Mouse (Mus musculus): ENCODE results near the gene Dcst2.
A peak's percentile ranks its signal among the peaks of the same experiment; 100 is the strongest.

Dcst2 gene

DNA sequence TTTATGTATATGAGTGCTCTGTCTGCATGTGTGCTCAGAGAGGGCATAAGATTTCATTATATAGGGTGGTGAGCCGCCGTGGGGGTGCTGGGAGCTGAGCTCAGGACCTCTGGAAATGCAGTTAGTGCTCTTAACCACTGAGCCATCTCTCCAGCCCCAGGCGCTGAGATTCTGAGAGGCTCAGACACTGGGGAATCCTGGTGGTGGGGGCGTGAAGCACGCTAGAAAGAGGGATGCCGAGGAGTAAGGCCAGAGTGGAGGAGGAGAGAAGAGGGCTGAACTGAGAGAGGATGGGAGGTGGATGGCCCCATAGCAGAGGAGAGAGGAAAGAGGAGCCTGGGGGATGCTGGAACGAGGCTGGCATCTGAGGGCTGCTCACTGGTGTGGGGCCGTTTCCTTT lies 2.9 kb downstream of the Dcst2 start:
- DNase-seq (ENCODE audit: low spot score) = no peak

GRCm38 (mm10) chr3:89365153-89365485 lies 3.3 kb downstream of the Dcst2 start, which contains the start of gene Dcst1:
Gene Dcst1, minus strand, starts transcription at chr3:89365253.
- no peak for DNase-seq (ENCODE audit: low spot score)

DNA sequence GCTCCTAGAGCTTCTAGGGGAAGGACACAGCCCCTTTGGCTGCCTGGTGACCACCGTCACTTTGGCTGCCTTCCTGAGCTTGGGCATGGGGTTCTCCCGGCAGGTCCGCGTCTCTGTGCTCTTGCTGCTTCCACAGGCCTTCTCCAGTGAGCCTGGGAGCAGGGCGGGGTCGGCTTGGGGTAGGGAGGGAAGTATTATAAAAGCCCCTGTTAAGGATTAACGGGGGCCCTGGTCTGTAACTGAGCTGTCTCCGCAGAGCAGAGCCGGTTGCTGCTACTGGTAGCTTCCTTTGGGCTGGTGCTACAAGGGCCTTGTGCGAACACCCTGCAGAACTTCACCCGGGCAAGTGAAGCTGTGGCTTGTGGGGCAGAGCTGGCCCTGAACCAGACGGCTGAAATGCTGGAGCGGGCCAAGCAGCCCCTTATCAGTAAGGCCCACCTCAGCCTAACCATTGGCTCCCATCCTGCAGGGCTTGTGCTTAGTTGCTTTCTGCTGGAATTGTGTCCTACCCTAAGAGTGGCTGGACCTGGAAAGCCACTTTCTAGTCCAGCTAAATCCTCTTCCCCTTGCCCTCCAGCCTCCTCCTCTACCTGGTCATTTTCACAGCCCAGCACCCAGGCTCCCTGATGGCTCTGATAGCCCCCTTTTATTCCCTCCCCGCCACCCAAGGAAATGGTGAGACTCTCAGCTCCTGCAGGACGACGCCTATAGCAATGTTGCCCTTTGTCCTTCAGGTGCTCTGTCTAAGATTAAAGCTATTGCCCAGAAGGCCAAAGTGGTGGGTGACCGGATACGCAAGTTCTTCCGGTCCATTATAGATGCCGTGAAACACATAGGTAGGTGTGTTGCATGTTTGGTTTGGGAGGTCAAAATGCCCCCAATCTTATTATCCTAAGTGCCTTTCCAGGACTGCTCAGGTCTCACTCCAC lies 4.0 kb downstream of the Dcst2 start:
- no peak for DNase-seq (ENCODE audit: low spot score)

GRCm38 (mm10) chr3:89367338-89367737 lies 5.6 kb downstream of the Dcst2 start:
- DNase-seq (ENCODE audit: low spot score) = no peak

DNA sequence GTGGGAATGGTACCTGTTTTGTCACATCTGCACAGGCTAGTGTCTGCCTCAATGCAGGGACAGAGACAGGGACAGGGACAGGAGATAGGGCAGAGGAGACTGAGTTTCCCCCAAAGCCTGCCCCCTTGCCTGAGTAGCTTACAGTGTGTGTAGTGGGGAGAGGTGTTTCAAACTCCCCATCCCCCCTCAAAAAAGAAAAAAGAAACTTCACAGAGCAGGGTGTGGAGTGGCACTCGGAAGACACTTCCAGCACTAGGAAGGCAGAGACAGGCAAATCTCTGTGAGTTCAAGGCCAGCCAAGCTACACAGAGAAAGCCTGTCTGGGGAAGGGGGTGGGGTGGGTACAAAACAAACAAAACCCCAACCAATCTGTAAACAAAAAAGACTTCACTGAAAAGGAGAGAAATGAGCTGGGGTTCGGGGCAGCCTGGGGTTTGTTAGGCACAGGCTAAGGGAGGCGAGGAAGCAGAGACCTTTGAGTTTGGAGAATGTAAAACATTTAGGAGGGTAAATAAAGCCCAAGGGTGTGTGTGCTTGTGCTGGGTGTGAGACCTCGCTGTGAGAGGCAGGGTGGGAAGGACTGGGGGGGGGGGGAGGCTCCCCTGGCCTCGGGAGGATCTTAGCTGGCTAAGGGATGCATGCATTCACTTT lies 11.9 kb downstream of the Dcst2 start:
- DNase-seq (ENCODE audit: low spot score) = no peak

- DNase-seq (ENCODE audit: low spot score) = no peak
Measured at GRCm38 (mm10) chr3:89377831-89378230, 16.1 kb downstream of the Dcst2 start.

- peak; percentile 89 for DNase-seq (ENCODE audit: low spot score)
Measured at GRCm38 (mm10) chr3:89378394-89379067, 16.8 kb downstream of the Dcst2 start.

DNA sequence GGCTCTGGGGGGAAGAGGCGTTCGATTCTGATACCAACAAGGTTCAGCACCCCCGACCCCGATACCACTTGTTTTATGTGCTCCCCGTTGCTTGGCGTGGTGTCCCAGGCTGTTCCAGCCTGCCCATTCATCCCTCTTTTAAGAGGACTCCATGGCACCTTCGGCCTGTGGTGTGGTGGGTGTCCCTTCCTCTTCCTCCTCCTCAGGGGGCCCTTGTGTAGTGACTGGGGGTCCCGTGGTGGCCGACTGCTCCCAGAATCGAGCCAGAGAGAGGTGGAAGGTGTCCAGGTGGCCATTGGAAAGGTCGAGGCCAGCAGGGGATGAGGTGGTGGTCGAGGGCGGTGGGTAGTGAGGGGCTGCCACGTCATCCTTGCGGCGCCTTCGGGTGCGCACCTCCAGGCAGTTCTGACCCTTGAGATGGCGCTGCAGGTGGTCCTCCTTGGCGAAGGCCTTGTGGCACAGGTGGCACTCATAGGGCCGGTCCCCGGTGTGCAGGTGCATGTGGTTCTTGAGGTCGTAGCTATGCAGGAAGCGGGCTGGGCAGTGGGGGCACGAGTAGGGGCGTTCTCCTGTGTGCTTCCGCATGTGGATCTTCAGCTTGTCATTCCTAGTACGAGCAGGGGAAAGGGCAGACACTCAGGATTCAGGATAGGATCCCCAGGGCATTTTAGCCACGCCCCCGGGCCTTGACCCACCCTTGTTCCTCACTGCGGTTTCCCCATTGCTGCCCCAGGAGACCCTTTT lies 17.8 kb downstream of the Dcst2 start:
- DNase-seq (ENCODE audit: low spot score) = no peak

GRCm38 (mm10) chr3:89380291-89380690 lies 18.5 kb downstream of the Dcst2 start:
- no peak for DNase-seq (ENCODE audit: low spot score)

DNA sequence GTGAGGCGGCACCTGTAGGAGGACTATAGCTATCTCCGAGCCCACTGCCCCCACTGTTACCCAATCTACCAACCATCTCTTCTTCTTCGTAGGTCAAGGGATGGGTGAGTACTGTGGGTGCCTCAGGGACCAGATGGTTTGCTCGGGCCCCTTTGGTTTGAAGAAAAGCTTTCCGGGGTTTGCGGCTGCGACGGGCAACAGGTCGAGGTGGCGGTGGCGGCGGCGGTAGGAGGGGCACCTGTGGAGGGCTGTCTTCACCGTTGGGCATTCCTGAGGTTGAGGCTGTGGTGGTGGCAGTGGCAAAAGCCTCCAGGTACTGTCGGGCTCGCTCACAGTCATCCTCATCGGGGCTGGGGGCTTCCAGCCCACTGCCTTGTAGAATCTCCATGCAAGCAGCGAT lies 18.9 kb downstream of the Dcst2 start:
- no peak for DNase-seq (ENCODE audit: low spot score)

DNA sequence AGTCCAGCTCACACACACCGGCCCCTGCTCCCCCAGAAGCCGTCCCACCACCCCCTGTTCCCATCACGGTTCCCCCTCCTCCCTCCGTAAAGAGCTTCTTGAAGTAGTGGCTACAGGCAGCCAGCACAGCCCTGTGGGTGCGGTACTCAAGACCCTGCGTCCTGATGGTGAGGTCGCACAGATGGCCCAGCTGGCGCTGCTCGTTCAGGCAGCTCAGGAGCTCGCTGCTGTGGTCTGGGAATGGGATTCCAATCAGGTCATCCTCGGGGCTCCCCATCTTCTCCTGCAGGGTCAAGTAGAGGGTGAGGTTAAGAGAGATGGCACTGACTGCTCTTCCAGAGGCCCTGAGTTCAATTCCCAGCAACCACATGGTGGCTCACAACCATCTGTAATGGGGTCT lies 19.5 kb downstream of the Dcst2 start:
- DNase-seq (ENCODE audit: low spot score) = no peak

GRCm38 (mm10) chr3:89382033-89382882 lies 20.5 kb downstream of the Dcst2 start:
- DNase-seq (ENCODE audit: low spot score) = no peak

DNA sequence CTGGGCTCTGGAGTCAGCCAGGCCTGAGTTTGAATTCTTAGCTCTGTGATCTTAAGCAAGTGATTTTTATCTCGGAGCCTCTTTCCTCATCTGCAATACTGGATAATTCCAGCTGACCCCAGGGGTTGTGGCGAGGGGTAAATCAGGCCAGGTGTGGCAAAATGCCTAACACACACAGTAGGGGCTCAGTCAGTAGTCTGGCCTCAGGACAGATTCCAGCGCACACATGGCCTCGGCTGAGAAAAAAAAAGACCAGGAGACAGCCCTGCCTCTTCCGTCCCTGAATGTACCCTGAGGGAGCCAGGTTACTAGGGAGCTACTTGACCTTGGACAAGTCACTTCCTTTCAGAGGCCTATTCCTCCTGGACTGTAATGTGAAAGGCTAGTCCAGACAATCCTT lies 21.2 kb downstream of the Dcst2 start:
- DNase-seq (ENCODE audit: low spot score) = no peak

GRCm38 (mm10) chr3:89383651-89384255 lies 22.0 kb downstream of the Dcst2 start:
- DNase-seq (ENCODE audit: low spot score) = no peak

DNA sequence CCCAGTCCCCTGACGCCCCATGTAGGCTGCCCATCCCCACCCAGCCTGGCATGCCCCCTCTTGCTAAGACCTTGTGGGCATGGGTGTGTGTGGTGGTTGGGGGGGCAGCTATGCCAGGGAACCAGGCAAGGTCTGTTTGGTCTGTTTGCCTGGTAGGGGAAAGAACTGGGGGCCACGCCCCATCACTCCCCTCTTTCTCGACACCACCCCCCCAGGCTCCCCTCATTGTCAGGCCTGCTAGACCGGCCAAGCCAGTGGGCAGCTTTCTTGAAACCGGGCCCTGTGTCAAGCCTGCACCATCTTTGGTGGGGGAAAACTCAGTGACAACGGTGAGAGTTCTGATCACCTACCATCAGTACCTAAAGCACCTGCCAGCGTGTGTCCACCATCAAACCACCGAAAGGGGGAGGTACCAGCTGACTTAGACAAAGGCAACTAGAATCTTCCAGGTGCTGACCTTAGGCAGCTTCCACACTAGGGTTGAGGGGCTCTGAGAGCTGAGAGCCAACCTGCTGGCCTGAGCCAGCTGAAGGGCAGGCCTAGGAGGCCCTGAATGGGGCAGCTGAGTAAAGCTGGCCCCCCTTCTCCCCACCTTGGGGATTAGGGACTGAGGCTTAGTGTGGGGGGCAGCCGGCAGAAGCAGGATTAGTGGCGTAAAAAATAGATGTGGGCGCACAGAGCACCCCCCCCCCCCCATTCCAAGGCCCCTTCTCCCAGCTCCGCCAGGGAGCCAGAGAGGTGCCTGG lies 22.7 kb downstream of the Dcst2 start:
- DNase-seq (ENCODE audit: low spot score) = no peak

DNA sequence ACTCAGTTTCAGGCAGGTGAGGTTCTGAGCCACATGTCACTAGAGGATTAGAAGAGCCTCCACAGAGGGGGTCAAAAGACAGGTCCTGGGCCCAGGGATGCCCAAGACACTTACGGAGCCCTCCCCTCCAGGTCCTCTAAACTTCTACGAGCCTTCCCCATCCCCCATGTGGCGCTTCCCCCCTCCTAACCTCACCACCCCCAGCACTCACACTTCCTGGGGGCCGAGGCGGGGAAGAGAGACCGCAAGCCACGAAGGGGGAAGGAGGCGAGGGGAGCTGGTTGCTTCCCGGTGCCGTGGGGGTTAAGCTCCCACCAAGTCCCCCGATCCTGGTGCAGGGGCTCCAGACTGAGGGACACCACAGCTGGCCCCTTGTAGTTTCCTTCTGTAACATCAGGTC lies 23.7 kb downstream of the Dcst2 start:
- no peak for DNase-seq (ENCODE audit: low spot score)

- DNase-seq (ENCODE audit: low spot score) = no peak
Measured at GRCm38 (mm10) chr3:89386438-89387420, 25.0 kb downstream of the Dcst2 start.

DNA sequence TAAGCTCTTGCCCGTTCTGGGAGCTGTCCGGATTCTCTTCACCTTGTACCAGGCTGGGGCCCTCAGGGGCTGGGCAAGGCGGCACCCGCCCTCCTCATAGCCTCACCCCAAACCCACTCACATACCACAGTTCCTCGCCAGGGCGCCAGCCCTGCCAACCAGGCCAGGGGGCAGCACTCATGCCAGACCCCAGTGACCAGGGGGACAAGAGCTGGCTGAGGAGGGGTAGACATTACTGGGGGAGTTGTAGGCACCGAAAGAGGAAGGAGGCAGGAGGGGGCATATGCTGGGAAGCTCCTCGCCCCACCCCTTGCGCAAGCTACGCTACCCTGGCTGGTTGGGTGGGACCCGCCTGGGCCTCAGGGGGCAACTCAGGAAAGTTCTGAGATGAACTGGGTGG lies 25.9 kb downstream of the Dcst2 start:
- DNase-seq (ENCODE audit: low spot score) = no peak

All from MN1 (cell line).